In the genomic region with DNA sequence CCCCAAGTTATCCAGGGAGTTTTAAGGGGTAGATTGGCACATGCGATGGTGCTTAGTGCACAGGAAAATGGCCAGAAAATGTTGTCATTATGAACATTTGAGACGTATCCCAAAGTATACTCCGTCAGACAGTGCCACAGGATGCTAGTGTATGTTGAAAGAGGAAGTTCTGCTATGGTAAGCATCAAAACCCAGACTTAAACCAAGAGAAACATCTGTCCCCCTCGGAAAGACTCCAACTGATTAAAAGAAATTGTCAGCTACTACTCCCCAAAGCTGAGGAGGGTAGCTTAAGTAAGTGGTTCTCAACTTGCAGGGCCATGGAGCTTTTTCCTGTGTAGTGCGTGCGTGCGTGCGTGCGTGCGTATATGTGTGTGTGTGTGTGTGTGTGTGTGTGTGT, we compare ENCODE assay signal across 29 mouse cellular contexts. TPM values are rescaled to one million over a fixed set of nuclear protein-coding genes. Genes with fewer than 3 reads are reported as not detected.
"Had no signal": no experiment of that assay in that cellular context is flagged by ENCODE, and none has a peak within 500 bp of the region (broad histone marks: within the 10 kb centered on the region; RNA-seq: fewer than 3 reads in every experiment).

No protein-coding gene starts in this region.

- H3K36me3 ChIP-seq: limb, embryonic 12.5 days; limb, embryonic 15.5 days; lung, embryonic 15.5 days; midbrain, embryonic 13.5 days had no signal

- DNase-seq: kidney, adult 18-20 months; kidney, adult 9 months; kidney, postnatal 25 days; layer of hippocampus, adult 9-11 months; lung, adult 18-20 months; lung, postnatal 10 days; lung, postnatal 36 days; thymus, adult 2 months; thymus, postnatal 14 days; thymus, postnatal 4 days had no signal

- H3K27ac ChIP-seq: kidney, postnatal 0 days; layer of hippocampus, adult 2 months; limb, embryonic 12.5 days; limb, embryonic 15.5 days; liver, embryonic 14.5 days; lung, embryonic 15.5 days; midbrain, embryonic 13.5 days; stomach, postnatal 0 days had no signal

- H3K9me3 ChIP-seq: limb, embryonic 12.5 days; limb, embryonic 15.5 days; lung, embryonic 15.5 days; midbrain, embryonic 13.5 days had no signal

- H3K4me3 ChIP-seq: layer of hippocampus, adult 2 months had no signal

RNA-seq across cellular contexts. Expression of gene Olfr545, which starts 12.6 kb away (rescaled TPM):
- total RNA-seq: layer of hippocampus, adult 2 months; layer of hippocampus, postnatal 25 days; left cerebral cortex, adult 18-20 months; left cerebral cortex, postnatal 36 days; midbrain, postnatal 0 days had no signal
- polyA plus RNA-seq: kidney, postnatal 0 days; large intestine, adult 2 months; liver, embryonic 14.5 days; lung, embryonic 15.5 days; small intestine, adult 2 months; spleen, adult 2 months; stomach, postnatal 0 days; thymus, adult 2 months had no signal

RNA-seq across cellular contexts. Expression of gene Olfr547, which starts 22.6 kb away (rescaled TPM):
- total RNA-seq: layer of hippocampus, adult 2 months; layer of hippocampus, postnatal 25 days; left cerebral cortex, adult 18-20 months; left cerebral cortex, postnatal 36 days; midbrain, postnatal 0 days had no signal
- polyA plus RNA-seq: kidney, postnatal 0 days; large intestine, adult 2 months; limb, embryonic 12.5 days; limb, embryonic 15.5 days; liver, embryonic 11.5 days; liver, embryonic 14.5 days; lung, embryonic 15.5 days; midbrain, embryonic 13.5 days; midbrain, postnatal 0 days; neural tube, embryonic 11.5 days; neural tube, embryonic 14.5 days; small intestine, adult 2 months; spleen, adult 2 months; stomach, embryonic 14.5 days; stomach, postnatal 0 days; thymus, adult 2 months had no signal

RNA-seq across cellular contexts. Expression of gene Olfr544, which starts 23.8 kb away (rescaled TPM):
- total RNA-seq: layer of hippocampus, adult 2 months; layer of hippocampus, postnatal 25 days; left cerebral cortex, adult 18-20 months; left cerebral cortex, postnatal 36 days; midbrain, postnatal 0 days had no signal
- polyA plus RNA-seq: large intestine, adult 2 months; limb, embryonic 12.5 days; small intestine, adult 2 months; spleen, adult 2 months; stomach, embryonic 14.5 days; stomach, postnatal 0 days; thymus, adult 2 months had no signal

RNA-seq across cellular contexts. Expression of gene Olfr548-ps1, which starts 28.8 kb away (rescaled TPM):
- total RNA-seq: layer of hippocampus, adult 2 months; layer of hippocampus, postnatal 25 days; left cerebral cortex, adult 18-20 months; left cerebral cortex, postnatal 36 days; midbrain, postnatal 0 days had no signal
- polyA plus RNA-seq: kidney, postnatal 0 days; large intestine, adult 2 months; limb, embryonic 12.5 days; limb, embryonic 15.5 days; liver, embryonic 11.5 days; liver, embryonic 14.5 days; lung, embryonic 15.5 days; midbrain, embryonic 13.5 days; midbrain, postnatal 0 days; neural tube, embryonic 11.5 days; neural tube, embryonic 14.5 days; small intestine, adult 2 months; spleen, adult 2 months; stomach, embryonic 14.5 days; stomach, postnatal 0 days; thymus, adult 2 months had no signal

RNA-seq across cellular contexts. Expression of gene Olfr543, which starts 30.4 kb away (rescaled TPM):
- total RNA-seq: layer of hippocampus, adult 2 months; layer of hippocampus, postnatal 25 days; left cerebral cortex, adult 18-20 months; left cerebral cortex, postnatal 36 days; midbrain, postnatal 0 days had no signal
- polyA plus RNA-seq: kidney, postnatal 0 days; large intestine, adult 2 months; small intestine, adult 2 months; spleen, adult 2 months; stomach, postnatal 0 days; thymus, adult 2 months had no signal
